Mouse (Mus musculus): Measurements from ENCODE around the gene Gm42372. TPM values are rescaled to one million over a fixed set of nuclear protein-coding genes. Genes with fewer than 3 reads are reported as not detected.

Gm42372 gene
- polyA plus RNA-seq, 1 experiment from 2014 or later = 0.18 TPM

- Histone ChIP-seq H3K9me3 (no peaks in the 10 kb centered on the region), H3K9ac (peak overlapping the region; percentile 87), H3K4me1 (peaks cover 69% of the 10 kb centered on the region), H3K27ac (peak overlapping the region; percentile 92), H3K36me3 (peaks cover 20% of the 10 kb centered on the region), H3K27me3 (no peaks in the 10 kb centered on the region), H3K4me3 (peak overlapping the region; percentile 68), H3K4me2 (peak overlapping the region; percentile 86)
- ATAC-seq (ENCODE audit: insufficient number of reproducible peaks, insufficient read depth, low FRiP score, low TSS enrichment, low read depth) = peak; percentile 90
- under 1% methylated on average over 27 of the region's 27 CpGs for WGBS
Measured at GRCm38 (mm10) chr7:16993651-16994399, 10.9 kb downstream of the Gm42372 start.

- Histone ChIP-seq H3K27me3 (no peaks in the 10 kb centered on the region), H3K4me1 (peaks cover 69% of the 10 kb centered on the region), H3K9me3 (no peaks in the 10 kb centered on the region), H3K27ac (peak overlapping the region; percentile 92), H3K4me2 (peak overlapping the region; percentile 86), H3K9ac (peak overlapping the region; percentile 87), H3K4me3 (peak overlapping the region; percentile 68), H3K36me3 (peaks cover 23% of the 10 kb centered on the region)
- no peak for ATAC-seq (ENCODE audit: insufficient number of reproducible peaks, insufficient read depth, low FRiP score, low TSS enrichment, low read depth)
- WGBS = 4% methylated on average over 20 of the region's 20 CpGs
Measured at GRCm38 (mm10) chr7:16994400-16994799, 11.5 kb downstream of the Gm42372 start.

- no peak for ATAC-seq (ENCODE audit: insufficient number of reproducible peaks, insufficient read depth, low FRiP score, low TSS enrichment, low read depth)
- Histone ChIP-seq H3K4me3 (peak overlapping the region; percentile 68), H3K9ac (peak overlapping the region; percentile 87), H3K27me3 (no peaks in the 10 kb centered on the region), H3K9me3 (no peaks in the 10 kb centered on the region), H3K36me3 (peaks cover 30% of the 10 kb centered on the region), H3K4me2 (peak overlapping the region; percentile 86), H3K27ac (no peak overlapping the region), H3K4me1 (peaks cover 66% of the 10 kb centered on the region)
- WGBS = 91% methylated on average over 4 of the region's 4 CpGs
Measured at GRCm38 (mm10) chr7:16995345-16995744, 12.5 kb downstream of the Gm42372 start.

- WGBS = 67% methylated on average over 4 of the region's 4 CpGs
- Histone ChIP-seq H3K4me1 (peaks cover 38% of the 10 kb centered on the region), H3K4me2 (no peak overlapping the region), H3K9me3 (no peaks in the 10 kb centered on the region), H3K36me3 (peaks cover 49% of the 10 kb centered on the region), H3K4me3 (no peak overlapping the region), H3K9ac (no peak overlapping the region), H3K27ac (no peak overlapping the region), H3K27me3 (no peaks in the 10 kb centered on the region)
- no peak for ATAC-seq (ENCODE audit: insufficient number of reproducible peaks, insufficient read depth, low FRiP score, low TSS enrichment, low read depth)
Measured at GRCm38 (mm10) chr7:16999233-16999632, 16.3 kb downstream of the Gm42372 start.

GRCm38 (mm10) chr7:16999650-17000049 is 16.8 kb downstream of the Gm42372 start:
- Histone ChIP-seq H3K4me1 (peaks cover 34% of the 10 kb centered on the region), H3K27me3 (no peaks in the 10 kb centered on the region), H3K9me3 (no peaks in the 10 kb centered on the region), H3K4me3 (no peak overlapping the region), H3K27ac (no peak overlapping the region), H3K9ac (no peak overlapping the region), H3K4me2 (no peak overlapping the region), H3K36me3 (peaks cover 54% of the 10 kb centered on the region)
- WGBS = 22% methylated on average over 4 of the region's 4 CpGs
- ATAC-seq (ENCODE audit: insufficient number of reproducible peaks, insufficient read depth, low FRiP score, low TSS enrichment, low read depth) = no peak

GRCm38 (mm10) chr7:17002375-17003195 is 19.7 kb downstream of the Gm42372 start:
- no peak overlapping the region for H3K27ac ChIP-seq
- ATAC-seq (ENCODE audit: insufficient number of reproducible peaks, insufficient read depth, low FRiP score, low TSS enrichment, low read depth) = no peak
- H3K4me1 ChIP-seq = peaks cover 6% of the 10 kb centered on the region
- no peak overlapping the region for H3K4me2 ChIP-seq
- 12% methylated on average over 7 of the region's 7 CpGs for WGBS
- no peak overlapping the region for H3K9ac ChIP-seq
- H3K27me3 ChIP-seq = no peaks in the 10 kb centered on the region
- peaks cover 75% of the 10 kb centered on the region for H3K36me3 ChIP-seq
- H3K4me3 ChIP-seq = no peak overlapping the region
- no peaks in the 10 kb centered on the region for H3K9me3 ChIP-seq

- H3K27ac ChIP-seq = peak overlapping the region; percentile 4
- H3K27me3 ChIP-seq = no peaks in the 10 kb centered on the region
- peaks cover 75% of the 10 kb centered on the region for H3K36me3 ChIP-seq
- ATAC-seq (ENCODE audit: insufficient number of reproducible peaks, insufficient read depth, low FRiP score, low TSS enrichment, low read depth) = no peak
- no peak overlapping the region for H3K4me2 ChIP-seq
- 87% methylated on average over 7 of the region's 7 CpGs for WGBS
- H3K4me1 ChIP-seq = 0 out of 2 replicates have a peak, but pooled peaks cover 2% of the 10 kb centered on the region
- no peak overlapping the region for H3K4me3 ChIP-seq
- no peak overlapping the region; the same call in 1 of the 2 replicates for H3K9ac ChIP-seq
- no peaks in the 10 kb centered on the region for H3K9me3 ChIP-seq
Measured at GRCm38 (mm10) chr7:17003230-17003960, 20.5 kb downstream of the Gm42372 start.

GRCm38 (mm10) chr7:17004716-17005115 is 21.8 kb downstream of the Gm42372 start:
- Histone ChIP-seq H3K4me2 (no peak overlapping the region), H3K9me3 (no peaks in the 10 kb centered on the region), H3K36me3 (peaks cover 80% of the 10 kb centered on the region), H3K4me3 (no peak overlapping the region), H3K9ac (no peak overlapping the region), H3K4me1 (no peaks in the 10 kb centered on the region), H3K27me3 (no peaks in the 10 kb centered on the region), H3K27ac (no peak overlapping the region)
- WGBS = 84% methylated on average over 7 of the region's 7 CpGs
- ATAC-seq (ENCODE audit: insufficient number of reproducible peaks, insufficient read depth, low FRiP score, low TSS enrichment, low read depth) = no peak

- WGBS = 87% methylated on average over 4 of the region's 4 CpGs
- peaks cover 91% of the 10 kb centered on the region for H3K36me3 ChIP-seq
- H3K4me2 ChIP-seq = no peak overlapping the region
Measured at GRCm38 (mm10) chr7:17007300-17007699, 24.4 kb downstream of the Gm42372 start.

GRCm38 (mm10) chr7:17009326-17010009 is 26.6 kb downstream of the Gm42372 start:
- Histone ChIP-seq H3K9ac (no peak overlapping the region), H3K4me1 (no peaks in the 10 kb centered on the region), H3K4me3 (no peak overlapping the region), H3K27me3 (no peaks in the 10 kb centered on the region), H3K27ac (no peak overlapping the region), H3K9me3 (no peaks in the 10 kb centered on the region), H3K36me3 (peaks cover 100% of the 10 kb centered on the region), H3K4me2 (no peak overlapping the region)
- ATAC-seq (ENCODE audit: insufficient number of reproducible peaks, insufficient read depth, low FRiP score, low TSS enrichment, low read depth) = no peak
- 91% methylated on average over 16 of the region's 16 CpGs for WGBS

More at GRCm38 (mm10) chr7:17007300-17007699, 24.4 kb downstream of the Gm42372 start:
- no peaks in the 10 kb centered on the region for H3K9me3 ChIP-seq
- no peak overlapping the region for H3K27ac ChIP-seq
- H3K4me1 ChIP-seq = no peaks in the 10 kb centered on the region
- H3K4me3 ChIP-seq = no peak overlapping the region
- no peak for ATAC-seq (ENCODE audit: insufficient number of reproducible peaks, insufficient read depth, low FRiP score, low TSS enrichment, low read depth)
- H3K9ac ChIP-seq = no peak overlapping the region
- H3K27me3 ChIP-seq = no peaks in the 10 kb centered on the region

- WGBS = 88% methylated on average over 5 of the region's 5 CpGs
- no peaks in the 10 kb centered on the region for H3K9me3 ChIP-seq
- no peak overlapping the region for H3K9ac ChIP-seq
- H3K36me3 ChIP-seq = peaks cover 100% of the 10 kb centered on the region
- no peak overlapping the region for H3K4me2 ChIP-seq
- no peaks in the 10 kb centered on the region for H3K4me1 ChIP-seq
- H3K27me3 ChIP-seq = no peaks in the 10 kb centered on the region
- no peak overlapping the region for H3K27ac ChIP-seq
- H3K4me3 ChIP-seq = no peak overlapping the region
- no peak for ATAC-seq (ENCODE audit: insufficient number of reproducible peaks, insufficient read depth, low FRiP score, low TSS enrichment, low read depth)
Measured at GRCm38 (mm10) chr7:17010010-17010347, 27.1 kb downstream of the Gm42372 start.
